Mouse (Mus musculus) ES-E14 (cell line): ENCODE results near the gene Vps33a. TPM values are rescaled to one million over a fixed set of nuclear protein-coding genes. Genes with fewer than 3 reads are reported as not detected.

Experiments
- DNase-seq: peaks from one replicate; pipeline ENCODE4 v3.0.0-alpha.2; 2013; ENCODE audit warnings: low read depth, low spot score
- H3K27ac ChIP-seq: 2 replicates; pipeline ENCODE4 v1.5.1; 2012; ENCODE audit warnings: low read depth, mild to moderate bottlenecking, low read length, moderate library complexity, mixed read lengths; ENCODE audit not compliant: poor library complexity, insufficient read depth, severe bottlenecking
- H3K36me3 ChIP-seq: 2 replicates; pipeline ENCODE4 v1.6.1; 2012; ENCODE audit warnings: mild to moderate bottlenecking, low read length, moderate library complexity, mixed read lengths; ENCODE audit not compliant: control insufficient read depth, poor library complexity, insufficient read depth, severe bottlenecking
- H3K4me1 ChIP-seq, 2 experiments: fragments of 150-350 bp in 1 of 2; sonication (generic) in 1 of 2; 2 replicates each; pipeline ENCODE4 v1.6.1; 2012; ENCODE audit warnings: low read length in 2 of 2, mild to moderate bottlenecking in 1 of 2, mixed read lengths in 1 of 2; ENCODE audit not compliant: control insufficient read depth in 2 of 2, insufficient read depth in 2 of 2, poor library complexity in 1 of 2
- H3K4me3 ChIP-seq, 2 experiments: fragments of 150-350 bp in 1 of 2; sonication (generic) in 1 of 2; 2 replicates each; pipeline ENCODE4 v1.5.1; 2012; ENCODE audit warnings: low read length in 2 of 2, low read depth in 1 of 2, mild to moderate bottlenecking in 1 of 2, mixed read lengths in 1 of 2; ENCODE audit not compliant: insufficient read depth in 1 of 2, poor library complexity in 1 of 2, severe bottlenecking in 1 of 2
- H3K9ac ChIP-seq: 2 replicates; pipeline ENCODE4 v1.6.1; 2012; ENCODE audit warnings: low read depth, mild to moderate bottlenecking, low read length, mixed read lengths; ENCODE audit not compliant: poor library complexity, insufficient read depth, severe bottlenecking
- H3K9me3 ChIP-seq: fragments of 150-350 bp; sonication (generic); 2 replicates; pipeline ENCODE4 v1.6.1; 2012; ENCODE audit warnings: low read depth, mild to moderate bottlenecking, low read length; ENCODE audit not compliant: control insufficient read depth, insufficient read depth
- CHD2 ChIP-seq: IDR thresholded peaks from 2 replicates; pipeline ENCODE4 v1.6.1; 2014; ENCODE audit warnings: mild to moderate bottlenecking, low read depth, low read length, inconsistent platforms
- HCFC1 ChIP-seq: IDR thresholded peaks from 2 replicates; pipeline ENCODE4 v1.6.1; 2012; ENCODE audit warnings: low read length, inconsistent platforms, borderline replicate concordance; ENCODE audit not compliant: insufficient read depth
- MAFK ChIP-seq: IDR thresholded peaks from 2 replicates; pipeline ENCODE4 v1.6.1; 2014; ENCODE audit warnings: mild to moderate bottlenecking, low read depth, low read length, inconsistent platforms; ENCODE audit not compliant: insufficient read depth
- ZC3H11A ChIP-seq: IDR thresholded peaks from 2 replicates; pipeline ENCODE4 v1.6.1; 2012; ENCODE audit warnings: low read depth, mild to moderate bottlenecking, inconsistent platforms, low read length, borderline replicate concordance
- ZNF384 ChIP-seq: IDR thresholded peaks from 2 replicates; pipeline ENCODE4 v1.6.1; 2012; ENCODE audit warnings: low read depth, low read length, inconsistent platforms
- in situ Hi-C, 2 experiments: fragments of 600-800 bp; cut with MboI; formaldehyde crosslinking; loops; one replicate each; pipeline ENCODE4 v1.15.1; 2025; ENCODE audit warnings: low sequenced_read_pairs in 2 of 2, inconsistent platforms in 1 of 2; ENCODE audit not compliant: unreplicated experiment in 2 of 2
- total RNA-seq: library from RNA; depleted of rRNA; stranded (reverse); fragments of 300-350 nt; gene quantifications from 2 replicates; pipeline ENCODE4 v1.2.3, GENCODE M21; 2012

Gene Vps33a
- total RNA-seq, 1 experiment = 23.0 TPM

DNA sequence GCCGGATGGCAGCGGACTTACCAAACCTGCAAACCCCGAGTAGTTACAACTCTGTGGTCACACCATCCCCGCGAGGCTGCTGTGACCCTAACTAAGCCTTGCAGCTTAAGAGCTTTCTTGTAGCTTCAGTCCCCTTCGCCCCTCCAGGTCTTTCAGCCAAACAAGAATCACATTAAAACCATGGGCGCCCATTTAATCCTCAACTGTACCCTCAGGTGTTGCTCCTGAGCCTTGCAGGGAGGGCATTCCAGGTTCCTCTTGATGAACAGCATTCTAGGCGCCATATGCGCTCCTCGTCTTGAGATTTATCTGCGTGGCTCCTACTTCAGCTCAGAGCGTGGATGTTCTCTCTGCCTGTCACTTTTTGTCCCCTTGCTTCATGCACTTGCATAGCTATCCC is 63.9 kb downstream of the Vps33a start:
- Histone ChIP-seq H3K9me3 (no peaks in the 10 kb centered on the region), H3K36me3 (peaks cover 8% of the 10 kb centered on the region; the same call in 1 of the 2 replicates), H3K4me3 (peak overlapping the region; percentile 70 to 85), H3K9ac (peak overlapping the region; percentile 78), H3K4me1 (peaks cover 2 to 15% of the 10 kb centered on the region in 2 experiments; a peak in 3 of 4 replicates), H3K27ac (no peak overlapping the region)
- DNase-seq = no peak
- no peak for TF ChIP-seq MAFK
- TF ChIP-seq ZC3H11A = no peak
- TF ChIP-seq HCFC1 = no peak
- no peak for TF ChIP-seq CHD2
- TF ChIP-seq ZNF384 = no peak
- in situ Hi-C loops = no loop called here

- H3K4me1 ChIP-seq = peaks cover 2 to 15% of the 10 kb centered on the region in 2 experiments; a peak in 3 of 4 replicates
- no peak overlapping the region for H3K27ac ChIP-seq
- no peak for TF ChIP-seq ZNF384
- 0 out of 2 replicates have a peak, but pooled peaks have one; percentile 17 for TF ChIP-seq CHD2
- H3K36me3 ChIP-seq = peaks cover 8% of the 10 kb centered on the region; the same call in 1 of the 2 replicates
- peak overlapping the region; percentile 70 to 85 for H3K4me3 ChIP-seq
- peak overlapping the region; percentile 78 for H3K9ac ChIP-seq
- in situ Hi-C loops = no loop called here
- peak; percentile 89 for DNase-seq
- no peaks in the 10 kb centered on the region for H3K9me3 ChIP-seq
These were observed 64.7 kb downstream of the Vps33a start for GRCm38 (mm10) chr5:123507936-123508723.

GRCm38 (mm10) chr5:123501973-123502372 is 70.9 kb downstream of the Vps33a start:
- H3K4me1 ChIP-seq = peaks cover 0 to 15% of the 10 kb centered on the region in 2 experiments; a peak in 2 of 4 replicates
- TF ChIP-seq ZC3H11A = no peak
- no peak for TF ChIP-seq HCFC1
- TF ChIP-seq ZNF384 = no peak
- TF ChIP-seq CHD2 = no peak
- no peak for TF ChIP-seq MAFK
- DNase-seq = no peak
- no peak overlapping the region for H3K9ac ChIP-seq
- H3K36me3 ChIP-seq = no peaks in the 10 kb centered on the region
- no peak overlapping the region for H3K27ac ChIP-seq
- H3K4me3 ChIP-seq = no peak overlapping the region
- no peaks in the 10 kb centered on the region for H3K9me3 ChIP-seq
- in situ Hi-C loops = no loop called here

- no peak overlapping the region for H3K4me3 ChIP-seq
- no peak overlapping the region for H3K27ac ChIP-seq
- H3K9ac ChIP-seq = no peak overlapping the region
- H3K9me3 ChIP-seq = no peaks in the 10 kb centered on the region
- DNase-seq = no peak
- H3K36me3 ChIP-seq = no peaks in the 10 kb centered on the region
- H3K4me1 ChIP-seq = peaks cover 0 to 21% of the 10 kb centered on the region in 2 experiments; a peak in 2 of 4 replicates
- TF ChIP-seq HCFC1 (no peak), ZC3H11A (0 out of 2 replicates have a peak, but pooled peaks have one; percentile 3)
- in situ Hi-C loops = no loop called here
These were observed 73.1 kb downstream of the Vps33a start for GRCm38 (mm10) chr5:123499717-123500116.

- Histone ChIP-seq H3K36me3 (no peaks in the 10 kb centered on the region), H3K4me3 (no peak overlapping the region), H3K27ac (no peak overlapping the region), H3K9ac (no peak overlapping the region), H3K9me3 (no peaks in the 10 kb centered on the region), H3K4me1 (peaks cover 2 to 6% of the 10 kb centered on the region in 2 experiments; a peak in 1 of 4 replicates)
- no peak for DNase-seq
- TF ChIP-seq HCFC1 (no peak), CHD2 (no peak), ZNF384 (no peak), MAFK (no peak), ZC3H11A (no peak)
- in situ Hi-C loops = no loop called here
These were observed 82.9 kb downstream of the Vps33a start for GRCm38 (mm10) chr5:123489935-123490334.
